Mouse (Mus musculus) fibroblast of lung, adult 2 months (primary cell): ENCODE measurements around the gene Slc35c2.

Source experiments
- DNase-seq: peaks from one replicate; pipeline ENCODE4 v3.0.0-alpha.2; 2011; ENCODE audit warnings: low read depth

Gene Slc35c2

GRCm38 (mm10) chr2:165239533-165240144, 48.0 kb downstream of the Slc35c2 start:
- no peak for DNase-seq

GRCm38 (mm10) chr2:165238416-165239145, 49.1 kb downstream of the Slc35c2 start:
- DNase-seq = no peak

- no peak for DNase-seq
These were observed 52.9 kb downstream of the Slc35c2 start, which contains the start of gene Cdh22 for GRCm38 (mm10) chr2:165234613-165235291. Gene Cdh22 (minus strand): TSS chr2:165234853.

- no peak for DNase-seq
These were observed 53.4 kb downstream of the Slc35c2 start for GRCm38 (mm10) chr2:165234291-165234612.

GRCm38 (mm10) chr2:165233491-165234290, 54.0 kb downstream of the Slc35c2 start:
- DNase-seq = no peak

GRCm38 (mm10) chr2:165229050-165229449, 58.6 kb downstream of the Slc35c2 start:
- no peak for DNase-seq
